Mouse (Mus musculus): ENCODE data around the gene Cplx3. TPM values are rescaled to one million over a fixed set of nuclear protein-coding genes. Genes with fewer than 3 reads are reported as not detected.
A peak's percentile ranks its signal among the peaks of the same experiment; 100 is the strongest.

Gene Cplx3
- polyA plus RNA-seq, 1 experiment from 2014 or later, result 0.65 TPM

GRCm38 (mm10) chr9:57610359-57610826 is 4.3 kb upstream of the Cplx3 start:
- Histone ChIP-seq H3K9me3 (no peaks in the 10 kb centered on the region), H3K4me2 (no peak overlapping the region), H3K4me1 (peaks cover 21% of the 10 kb centered on the region), H3K4me3 (replicated peaks) (no peak overlapping the region), H3K27me3 (peaks cover 22% of the 10 kb centered on the region), H3K9ac (no peak overlapping the region), H3K27ac (no peak overlapping the region), H3K36me3 (replicated peaks) (no peaks in the 10 kb centered on the region)
- no peak for ATAC-seq (ENCODE audit: low FRiP score)
- WGBS, result 56% methylated on average over 3 of the region's 3 CpGs

GRCm38 (mm10) chr9:57609803-57610202 is 3.7 kb upstream of the Cplx3 start:
- peaks cover 28% of the 10 kb centered on the region for H3K27me3 ChIP-seq
- H3K27ac ChIP-seq, result no peak overlapping the region

GRCm38 (mm10) chr9:57605503-57605902 is 578 bp downstream of the Cplx3 start:
- H3K9me3 ChIP-seq, result no peaks in the 10 kb centered on the region
- 8% methylated on average over 9 of the region's 9 CpGs for WGBS
- no peak overlapping the region for H3K27ac ChIP-seq
- no peaks in the 10 kb centered on the region for H3K36me3 ChIP-seq (replicated peaks)
- peaks cover 35% of the 10 kb centered on the region for H3K27me3 ChIP-seq
- 0 out of 2 replicates have a peak overlapping the region, but pooled peaks have one; percentile 37 for H3K4me2 ChIP-seq
- peaks cover 26% of the 10 kb centered on the region for H3K4me1 ChIP-seq
- H3K4me3 ChIP-seq (replicated peaks), result no peak overlapping the region
- ATAC-seq (ENCODE audit: low FRiP score), result no peak
- H3K9ac ChIP-seq, result no peak overlapping the region

More at GRCm38 (mm10) chr9:57609803-57610202, 3.7 kb upstream of the Cplx3 start:
- Histone ChIP-seq H3K4me2 (no peak overlapping the region), H3K36me3 (replicated peaks) (no peaks in the 10 kb centered on the region), H3K4me1 (peaks cover 22% of the 10 kb centered on the region), H3K9ac (no peak overlapping the region), H3K4me3 (replicated peaks) (no peak overlapping the region), H3K9me3 (no peaks in the 10 kb centered on the region)
- WGBS, result 66% methylated on average over 3 of the region's 3 CpGs
- ATAC-seq (ENCODE audit: low FRiP score), result no peak

- Histone ChIP-seq H3K4me3 (replicated peaks) (no peak overlapping the region), H3K36me3 (replicated peaks) (no peaks in the 10 kb centered on the region), H3K27me3 (peaks cover 35% of the 10 kb centered on the region), H3K4me2 (no peak overlapping the region), H3K27ac (no peak overlapping the region), H3K4me1 (peaks cover 27% of the 10 kb centered on the region), H3K9me3 (no peaks in the 10 kb centered on the region), H3K9ac (no peak overlapping the region)
- ATAC-seq (ENCODE audit: low FRiP score), result no peak
- WGBS, result 76% methylated on average over 4 of the region's 4 CpGs
These were observed 1.2 kb downstream of the Cplx3 start for GRCm38 (mm10) chr9:57604875-57605274.

- Histone ChIP-seq H3K9ac (no peak overlapping the region), H3K4me1 (peaks cover 53% of the 10 kb centered on the region), H3K27ac (no peak overlapping the region), H3K9me3 (no peaks in the 10 kb centered on the region), H3K27me3 (peaks cover 28% of the 10 kb centered on the region), H3K36me3 (replicated peaks) (no peaks in the 10 kb centered on the region), H3K4me2 (no peak overlapping the region), H3K4me3 (replicated peaks) (no peak overlapping the region)
- 74% methylated on average over 8 of the region's 8 CpGs for WGBS
- no peak for ATAC-seq (ENCODE audit: low FRiP score)
These were observed 4.0 kb downstream of the Cplx3 start for GRCm38 (mm10) chr9:57602098-57602497.

GRCm38 (mm10) chr9:57601353-57601706 is 4.8 kb downstream of the Cplx3 start:
- 70% methylated on average over 2 of the region's 2 CpGs for WGBS
- no peak overlapping the region for H3K9ac ChIP-seq
- H3K27ac ChIP-seq, result no peak overlapping the region

GRCm38 (mm10) chr9:57600620-57601352 is 5.3 kb downstream of the Cplx3 start:
- H3K36me3 ChIP-seq (replicated peaks), result no peaks in the 10 kb centered on the region
- no peak overlapping the region for H3K4me3 ChIP-seq (replicated peaks)
- peaks cover 43% of the 10 kb centered on the region for H3K4me1 ChIP-seq
- peak; percentile 37; the same call in 1 of the 2 replicates for ATAC-seq (ENCODE audit: low FRiP score)
- H3K9me3 ChIP-seq, result no peaks in the 10 kb centered on the region
- 5% methylated on average over 3 of the region's 3 CpGs for WGBS
- H3K9ac ChIP-seq, result no peak overlapping the region
- H3K27ac ChIP-seq, result no peak overlapping the region
- H3K4me2 ChIP-seq, result no peak overlapping the region; the same call in 1 of the 2 replicates
- peaks cover 17% of the 10 kb centered on the region for H3K27me3 ChIP-seq

More at GRCm38 (mm10) chr9:57601353-57601706, 4.8 kb downstream of the Cplx3 start:
- H3K4me1 ChIP-seq, result peaks cover 49% of the 10 kb centered on the region
- H3K27me3 ChIP-seq, result peaks cover 23% of the 10 kb centered on the region
- no peak overlapping the region for H3K4me2 ChIP-seq
- no peak overlapping the region for H3K4me3 ChIP-seq (replicated peaks)
- no peaks in the 10 kb centered on the region for H3K36me3 ChIP-seq (replicated peaks)
- no peaks in the 10 kb centered on the region for H3K9me3 ChIP-seq
- no peak for ATAC-seq (ENCODE audit: low FRiP score)

GRCm38 (mm10) chr9:57598851-57599563 is 7.1 kb downstream of the Cplx3 start:
- H3K4me2 ChIP-seq, result no peak overlapping the region
- no peaks in the 10 kb centered on the region; the same call in 1 of the 2 replicates for H3K27me3 ChIP-seq
- 45% methylated on average over 8 of the region's 8 CpGs for WGBS
- H3K9ac ChIP-seq, result peak overlapping the region; percentile 7; the same call in 1 of the 2 replicates
- no peaks in the 10 kb centered on the region for H3K9me3 ChIP-seq
- H3K36me3 ChIP-seq (replicated peaks), result peaks cover 15% of the 10 kb centered on the region
- 0 out of 2 replicates have a peak overlapping the region, but pooled peaks have one; percentile 19 for H3K27ac ChIP-seq
- H3K4me3 ChIP-seq (replicated peaks), result no peak overlapping the region
- peaks cover 39% of the 10 kb centered on the region for H3K4me1 ChIP-seq
- ATAC-seq (ENCODE audit: low FRiP score), result no peak

GRCm38 (mm10) chr9:57597929-57598382 is 8.1 kb downstream of the Cplx3 start:
- no peaks in the 10 kb centered on the region; the same call in 1 of the 2 replicates for H3K27me3 ChIP-seq
- no peak overlapping the region for H3K4me3 ChIP-seq (replicated peaks)
- no peak overlapping the region for H3K27ac ChIP-seq
- peak; percentile 34; the same call in 1 of the 2 replicates for ATAC-seq (ENCODE audit: low FRiP score)
- H3K4me1 ChIP-seq, result peaks cover 39% of the 10 kb centered on the region
- H3K9ac ChIP-seq, result no peak overlapping the region
- no peaks in the 10 kb centered on the region for H3K9me3 ChIP-seq
- 31% methylated on average over 4 of the region's 4 CpGs for WGBS
- peaks cover 26% of the 10 kb centered on the region for H3K36me3 ChIP-seq (replicated peaks)
- no peak overlapping the region for H3K4me2 ChIP-seq

- no peak for ATAC-seq (ENCODE audit: low FRiP score)
- WGBS, result 85% methylated on average over 8 of the region's 8 CpGs
These were observed 8.8 kb downstream of the Cplx3 start for GRCm38 (mm10) chr9:57597265-57597664.

GRCm38 (mm10) chr9:57594174-57594509 is 11.9 kb downstream of the Cplx3 start:
- H3K9ac ChIP-seq, result no peak overlapping the region
- H3K4me3 ChIP-seq (replicated peaks), result no peak overlapping the region
- WGBS, result 86% methylated on average over 9 of the region's 9 CpGs
- ATAC-seq (ENCODE audit: low FRiP score), result no peak
- H3K27me3 ChIP-seq, result no peaks in the 10 kb centered on the region; the same call in 1 of the 2 replicates
- H3K4me1 ChIP-seq, result peaks cover 31% of the 10 kb centered on the region
- no peak overlapping the region for H3K27ac ChIP-seq
- no peaks in the 10 kb centered on the region for H3K9me3 ChIP-seq
- H3K4me2 ChIP-seq, result no peak overlapping the region
- H3K36me3 ChIP-seq (replicated peaks), result peaks cover 29% of the 10 kb centered on the region

More at GRCm38 (mm10) chr9:57597265-57597664, 8.8 kb downstream of the Cplx3 start:
- H3K36me3 ChIP-seq (replicated peaks), result peaks cover 29% of the 10 kb centered on the region
- H3K4me2 ChIP-seq, result no peak overlapping the region
- no peak overlapping the region for H3K9ac ChIP-seq
- peaks cover 39% of the 10 kb centered on the region for H3K4me1 ChIP-seq
- H3K9me3 ChIP-seq, result no peaks in the 10 kb centered on the region
- no peak overlapping the region for H3K27ac ChIP-seq
- no peaks in the 10 kb centered on the region; the same call in 1 of the 2 replicates for H3K27me3 ChIP-seq
- H3K4me3 ChIP-seq (replicated peaks), result no peak overlapping the region

GRCm38 (mm10) chr9:57593454-57594173 is 12.5 kb downstream of the Cplx3 start:
- WGBS, result 63% methylated on average over 12 of the region's 12 CpGs
- no peak overlapping the region for H3K27ac ChIP-seq
- no peaks in the 10 kb centered on the region for H3K9me3 ChIP-seq
- H3K27me3 ChIP-seq, result no peaks in the 10 kb centered on the region
- peaks cover 31% of the 10 kb centered on the region for H3K4me1 ChIP-seq
- ATAC-seq (ENCODE audit: low FRiP score), result no peak
- peaks cover 29% of the 10 kb centered on the region for H3K36me3 ChIP-seq (replicated peaks)
- no peak overlapping the region for H3K4me2 ChIP-seq
- no peak overlapping the region for H3K9ac ChIP-seq
- no peak overlapping the region for H3K4me3 ChIP-seq (replicated peaks)
